Comparison of ENCODE assay signal across 21 mouse cellular contexts in genomic region chr9:103545729-103546128, GRCm38 (mm10).
DNase-seq lines count a peak whose midpoint lies in the region; ATAC-seq and TF ChIP-seq lines count a peak whose summit lies in the region.
"Had no signal": no experiment of that assay in that cellular context is flagged by ENCODE, and none has a peak within 500 bp of the region (broad histone marks: within the 10 kb centered on the region; RNA-seq: fewer than 3 reads in every experiment).

No protein-coding gene starts in this region.

- H3ac ChIP-seq in myocyte (ENCODE audit: control insufficient read depth, insufficient read length), result no peak overlapping the region

- intact Hi-C loops in heart, postnatal 36 days (cut with DNase I), result no loop called here

- no peak for ATAC-seq in kidney, embryonic 16.5 days (ENCODE audit: low FRiP score, low TSS enrichment)
- ATAC-seq: forebrain, embryonic 16.5 days; hindbrain, embryonic 16.5 days; inflammation-experienced regulatory T-cells, adult 6 months; intestine, postnatal 0 days had no signal

- H3K9ac ChIP-seq in kidney, embryonic 16.5 days (replicated peaks; ENCODE audit: low read length), result no peak overlapping the region
- H3K9ac ChIP-seq: embryonic facial prominence, embryonic 15.5 days; heart, embryonic 12.5 days had no signal

- DNase-seq in adrenal gland, adult (ENCODE audit: inconsistent age in 2 of 2, low spot score in 1 of 2), result peak; percentile 15 to 67
- DNase-seq in adrenal gland, postnatal 4 days (ENCODE audit: low spot score in 2 of 2), result no peak
- no peak for DNase-seq in layer of hippocampus, adult 2 months (ENCODE audit: low spot score in 2 of 2)
- no peak for DNase-seq in layer of hippocampus, postnatal 14 days (ENCODE audit: low spot score in 2 of 2)
- DNase-seq in adrenal gland, postnatal 14 days, result peak; percentile 30
- DNase-seq in heart, postnatal 36 days, result no peak
- DNase-seq: B cell, adult 2 months; cerebellum, adult 8-10 months; gastrocnemius, postnatal 14 days; heart, adult 2 months; kidney, adult 9 months had no signal

- H3K79me2 ChIP-seq in myocyte (ENCODE audit: control insufficient read depth, insufficient read depth), result no peaks in the 10 kb centered on the region

- TF ChIP-seq CTCF in layer of hippocampus, adult 2 months (conservative IDR thresholded peaks at IDR 0.05), result no peak

- peaks cover 8% of the 10 kb centered on the region for H3K27me3 ChIP-seq in myocyte (ENCODE audit: control insufficient read depth, insufficient read depth, insufficient read length)
- no peaks in the 10 kb centered on the region for H3K27me3 ChIP-seq in kidney, embryonic 16.5 days (ENCODE audit: insufficient read depth, low read length)
- H3K27me3 ChIP-seq: embryonic facial prominence, embryonic 15.5 days; heart, embryonic 12.5 days had no signal

- WGBS in kidney, embryonic 16.5 days, result 77% methylated on average over 4 of the region's 4 CpGs

- H3K4me2 ChIP-seq in myocyte (ENCODE audit: low read depth), result no peak overlapping the region
- H3K4me2 ChIP-seq in kidney, embryonic 16.5 days (replicated peaks; ENCODE audit: low read depth, low read length), result no peak overlapping the region
- H3K4me2 ChIP-seq: embryonic facial prominence, embryonic 15.5 days; heart, embryonic 12.5 days had no signal

- peak overlapping the region; percentile 67 for H3K27ac ChIP-seq in layer of hippocampus, adult 2 months
- H3K27ac ChIP-seq in kidney, embryonic 16.5 days (ENCODE audit: low read length), result no peak overlapping the region
- H3K27ac ChIP-seq: embryonic facial prominence, embryonic 15.5 days; forebrain, embryonic 10.5 days; heart, adult 2 months had no signal

- H3K4me1 ChIP-seq in kidney, embryonic 16.5 days (ENCODE audit: insufficient read depth, low read length), result 0 out of 2 replicates have a peak, but pooled peaks cover 5% of the 10 kb centered on the region

- no peaks in the 10 kb centered on the region for H3K9me3 ChIP-seq in kidney, embryonic 16.5 days (ENCODE audit: low read length)
- H3K9me3 ChIP-seq: embryonic facial prominence, embryonic 15.5 days; forebrain, embryonic 10.5 days; heart, embryonic 12.5 days had no signal

- TF ChIP-seq POLR2A in myocyte (IDR thresholded peaks at IDR 0.05; ENCODE audit: insufficient read length, low read depth), result no peak

- H3K36me3 ChIP-seq in myocyte (ENCODE audit: control insufficient read depth, insufficient read depth), result no peaks in the 10 kb centered on the region
- H3K36me3 ChIP-seq in kidney, embryonic 16.5 days (ENCODE audit: insufficient read depth, low read length), result no peaks in the 10 kb centered on the region
- H3K36me3 ChIP-seq: embryonic facial prominence, embryonic 15.5 days; forebrain, embryonic 10.5 days had no signal

- H3K4me3 ChIP-seq in layer of hippocampus, adult 2 months, result no peak overlapping the region
- H3K4me3 ChIP-seq in myocyte, result no peak overlapping the region
- no peak overlapping the region for H3K4me3 ChIP-seq in kidney, embryonic 16.5 days (ENCODE audit: low read length)
- H3K4me3 ChIP-seq: embryonic facial prominence, embryonic 15.5 days; erythroblast, embryonic 14.5 days; forebrain, embryonic 10.5 days; heart, adult 2 months; heart, embryonic 12.5 days had no signal

TF ChIP-seq in myocyte, 11 proteins besides CTCF, POLR2A, EP300 and RAD21:
- TF ChIP-seq MYOD1 (IDR thresholded peaks at IDR 0.05; ENCODE audit: control insufficient read depth in 1 of 3, insufficient read length in 2 of 3, low read depth in 2 of 3), result peak in 2 of 3 experiments; percentile 70 to 74
- TF ChIP-seq MYOG (IDR thresholded peaks at IDR 0.05; ENCODE audit: control insufficient read depth in 1 of 3, insufficient read depth in 1 of 3, insufficient read length in 2 of 3, low read depth in 2 of 3), result no peak

Comparison
In these comparisons a context has a peak if more than half of its experiments do, and no peak if none do; other contexts are left out.
1. DNase-seq: peak in adrenal gland, adult (2 of 2) and adrenal gland, postnatal 14 days (single experiment); none in adrenal gland, postnatal 4 days (0 of 2), layer of hippocampus, adult 2 months (0 of 2), layer of hippocampus, postnatal 14 days (0 of 2) and heart, postnatal 36 days (0 of 2).